Comparison of ENCODE assay signal across 10 mouse cellular contexts in genomic region chr4:41715596-41715995, GRCm38 (mm10). TPM values are rescaled to one million over a fixed set of nuclear protein-coding genes. Genes with fewer than 3 reads are reported as not detected.
A peak's percentile ranks its signal among the peaks of the same experiment; 100 is the strongest.
DNase-seq lines count a peak whose midpoint lies in the region; ATAC-seq and TF ChIP-seq lines count a peak whose summit lies in the region.
"Had no signal": no experiment of that assay in that cellular context is flagged by ENCODE, and none has a peak within 500 bp of the region (broad histone marks: within the 10 kb centered on the region; RNA-seq: fewer than 3 reads in every experiment).

No protein-coding gene starts in this region.

- H3K4me3 ChIP-seq in gastrocnemius, adult 2 months: no peak overlapping the region
- no peak overlapping the region for H3K4me3 ChIP-seq in midbrain, embryonic 11.5 days (ENCODE audit: low read depth, low read length)
- H3K4me3 ChIP-seq in midbrain, embryonic 15.5 days: no peak overlapping the region
- no peak overlapping the region for H3K4me3 ChIP-seq in small intestine, adult 2 months (ENCODE audit: low read depth, low read length)
- H3K4me3 ChIP-seq in hindbrain, embryonic 10.5 days: no peak overlapping the region
- H3K4me3 ChIP-seq: heart, embryonic 13.5 days had no signal

- 88% methylated on average over 5 of the region's 5 CpGs for WGBS in midbrain, embryonic 11.5 days
- 82% methylated on average over 5 of the region's 5 CpGs for WGBS in midbrain, embryonic 15.5 days
- 80% methylated on average over 5 of the region's 5 CpGs for WGBS in small intestine, adult 2 months
- WGBS in hindbrain, embryonic 10.5 days: 83% methylated on average over 5 of the region's 5 CpGs

- ATAC-seq in midbrain, embryonic 11.5 days (ENCODE audit: low FRiP score): no peak
- ATAC-seq in midbrain, embryonic 15.5 days (replicated peaks): no peak

- TF ChIP-seq CTCF in gastrocnemius, adult 2 months (IDR thresholded peaks at IDR 0.05): peak; percentile 64
- peak; percentile 25; the same call in 1 of the 2 replicates for TF ChIP-seq CTCF in small intestine, adult 2 months (IDR thresholded peaks at IDR 0.05; ENCODE audit: extremely low read depth, insufficient read length, insufficient replicate concordance, low read depth, low read length)

- no peak overlapping the region for H3K9ac ChIP-seq in midbrain, embryonic 11.5 days (ENCODE audit: low read length)
- no peak overlapping the region for H3K9ac ChIP-seq in midbrain, embryonic 15.5 days
- H3K9ac ChIP-seq: heart, embryonic 13.5 days had no signal

- peaks cover 22% of the 10 kb centered on the region for H3K4me1 ChIP-seq in midbrain, embryonic 11.5 days (ENCODE audit: control insufficient read depth, insufficient read depth, low read length)
- peaks cover 36% of the 10 kb centered on the region for H3K4me1 ChIP-seq in midbrain, embryonic 15.5 days
- peaks cover 12% of the 10 kb centered on the region for H3K4me1 ChIP-seq in small intestine, adult 2 months (ENCODE audit: control insufficient read depth, insufficient read depth, insufficient read length, low read length)
- peaks cover 48% of the 10 kb centered on the region for H3K4me1 ChIP-seq in hindbrain, embryonic 10.5 days (replicated peaks)

- no peak for DNase-seq in gastrocnemius, adult 2 months
- DNase-seq in gastrocnemius, postnatal 14 days: no peak
- DNase-seq in midbrain, embryonic 11.5 days (ENCODE audit: low spot score, missing footprints): peak; percentile 85
- DNase-seq in brain, adult 2 months (ENCODE audit: low read depth, low spot score): peak; percentile 75
- no peak for DNase-seq in spleen, postnatal 4 days (ENCODE audit: low spot score in 2 of 2)
- DNase-seq in hindbrain, embryonic 10.5 days (ENCODE audit: low spot score): no peak

- H3K4me2 ChIP-seq in midbrain, embryonic 11.5 days: no peak overlapping the region
- no peak overlapping the region for H3K4me2 ChIP-seq in midbrain, embryonic 15.5 days
- H3K4me2 ChIP-seq: heart, embryonic 13.5 days had no signal

- peaks cover 11% of the 10 kb centered on the region; the same call in 1 of the 2 replicates for H3K36me3 ChIP-seq in midbrain, embryonic 11.5 days (ENCODE audit: control insufficient read depth, insufficient read depth, low read length)
- peaks cover 25% of the 10 kb centered on the region; the same call in 1 of the 2 replicates for H3K36me3 ChIP-seq in midbrain, embryonic 15.5 days (replicated peaks)
- H3K36me3 ChIP-seq in small intestine, adult 2 months (ENCODE audit: control insufficient read depth, insufficient read depth, low read length): peaks cover 25% of the 10 kb centered on the region
- peaks cover 76% of the 10 kb centered on the region for H3K36me3 ChIP-seq in hindbrain, embryonic 10.5 days

- no peaks in the 10 kb centered on the region for H3K9me3 ChIP-seq in midbrain, embryonic 11.5 days (ENCODE audit: control insufficient read depth, low read length)
- H3K9me3 ChIP-seq in midbrain, embryonic 15.5 days: no peaks in the 10 kb centered on the region
- H3K9me3 ChIP-seq in hindbrain, embryonic 10.5 days: no peaks in the 10 kb centered on the region
- H3K9me3 ChIP-seq: heart, embryonic 13.5 days had no signal

- no peak for TF ChIP-seq POLR2A in small intestine, adult 2 months (IDR thresholded peaks at IDR 0.05; ENCODE audit: low read depth, low read length)

- H3K27ac ChIP-seq in gastrocnemius, adult 2 months: no peak overlapping the region
- H3K27ac ChIP-seq in midbrain, embryonic 11.5 days (ENCODE audit: low read depth, low read length): no peak overlapping the region
- H3K27ac ChIP-seq in midbrain, embryonic 15.5 days: no peak overlapping the region
- no peak overlapping the region for H3K27ac ChIP-seq in small intestine, adult 2 months (ENCODE audit: insufficient read depth, low read depth, low read length)
- H3K27ac ChIP-seq in hindbrain, embryonic 10.5 days: no peak overlapping the region
- H3K27ac ChIP-seq: heart, embryonic 13.5 days had no signal

- no peaks in the 10 kb centered on the region for H3K27me3 ChIP-seq in midbrain, embryonic 11.5 days (ENCODE audit: control insufficient read depth, insufficient read depth, low read length)
- H3K27me3 ChIP-seq in midbrain, embryonic 15.5 days (replicated peaks): no peaks in the 10 kb centered on the region
- no peaks in the 10 kb centered on the region for H3K27me3 ChIP-seq in small intestine, adult 2 months (ENCODE audit: control insufficient read depth, insufficient read depth, low read length)
- H3K27me3 ChIP-seq in hindbrain, embryonic 10.5 days (ENCODE audit: insufficient read depth, poor library complexity, severe bottlenecking): no peaks in the 10 kb centered on the region
- H3K27me3 ChIP-seq: heart, embryonic 13.5 days had no signal

- intact Hi-C loops in gastrocnemius, adult 2 months (cut with DNase I): no loop called here
- intact Hi-C loops in gastrocnemius, postnatal 14 days (cut with DNase I; ENCODE audit: low total_unique reads): no loop called here

RNA-seq across cellular contexts. Expression of gene Rpp25l, which starts 2.3 kb away (rescaled TPM):
- total RNA-seq in gastrocnemius, adult 2 months (2021): 10 to 100 TPM; 50.1 to 58.4 TPM
- total RNA-seq in gastrocnemius, postnatal 14 days (2021): 10 to 100 TPM; 40.3 to 49.9 TPM
- 69.3 and 85.9 TPM in 2 replicates for polyA plus RNA-seq in midbrain, embryonic 11.5 days (2014; fragmentation: Nextera tagmentation; extraction: Ambion mirVana)
- polyA plus RNA-seq in midbrain, embryonic 15.5 days (2015; fragmentation: Nextera tagmentation; extraction: Ambion mirVana): 59.1 and 64.6 TPM in 2 replicates
- 25.4 and 48.7 TPM in 2 replicates for polyA plus RNA-seq in small intestine, adult 2 months (2012; rRNA removed)
- 89.7 and 96.6 TPM in 2 replicates for polyA plus RNA-seq in hindbrain, embryonic 10.5 days (2016; fragmentation: Nextera tagmentation; extraction: Ambion mirVana)

RNA-seq across cellular contexts. Expression of gene Dctn3, which starts 7.4 kb away (rescaled TPM):
- 10 to 100 TPM; 40.6 to 42.4 TPM for total RNA-seq in gastrocnemius, adult 2 months (2021)
- 10 to 100 TPM; 39.6 to 44.8 TPM for total RNA-seq in gastrocnemius, postnatal 14 days (2021)
- 154 and 155 TPM in 2 replicates for polyA plus RNA-seq in midbrain, embryonic 11.5 days (2014; fragmentation: Nextera tagmentation; extraction: Ambion mirVana)
- polyA plus RNA-seq in midbrain, embryonic 15.5 days (2015; fragmentation: Nextera tagmentation; extraction: Ambion mirVana): 295 and 308 TPM in 2 replicates
- polyA plus RNA-seq in small intestine, adult 2 months (2012; rRNA removed): 35.0 and 69.5 TPM in 2 replicates
- polyA plus RNA-seq in hindbrain, embryonic 10.5 days (2016; fragmentation: Nextera tagmentation; extraction: Ambion mirVana): 171 and 232 TPM in 2 replicates

RNA-seq across cellular contexts. Expression of gene Arid3c, which starts 15.3 kb away (rescaled TPM):
- total RNA-seq in gastrocnemius, adult 2 months (2021): not detected
- not detected for total RNA-seq in gastrocnemius, postnatal 14 days (2021)
- 0.72 and 1.8 TPM in 2 replicates for polyA plus RNA-seq in midbrain, embryonic 11.5 days (2014; fragmentation: Nextera tagmentation; extraction: Ambion mirVana)
- polyA plus RNA-seq in midbrain, embryonic 15.5 days (2015; fragmentation: Nextera tagmentation; extraction: Ambion mirVana): 0.56 and 1.1 TPM in 2 replicates
- polyA plus RNA-seq in small intestine, adult 2 months (2012; rRNA removed): 0.09 TPM in 1 of 2 replicates, not detected in the other
- 0.36 and 0.88 TPM in 2 replicates for polyA plus RNA-seq in hindbrain, embryonic 10.5 days (2016; fragmentation: Nextera tagmentation; extraction: Ambion mirVana)
- polyA plus RNA-seq: heart, embryonic 13.5 days; liver, embryonic 16.5 days had no signal

RNA-seq across cellular contexts. Expression of gene Il11ra1, which starts 15.8 kb away (rescaled TPM):
- 10 to 100 TPM; 33.3 to 73.4 TPM for total RNA-seq in gastrocnemius, adult 2 months (2021)
- total RNA-seq in gastrocnemius, postnatal 14 days (2021): 10 to 100 TPM; 49.3 to 56.9 TPM
- 55.2 and 57.9 TPM in 2 replicates for polyA plus RNA-seq in midbrain, embryonic 11.5 days (2014; fragmentation: Nextera tagmentation; extraction: Ambion mirVana)
- polyA plus RNA-seq in midbrain, embryonic 15.5 days (2015; fragmentation: Nextera tagmentation; extraction: Ambion mirVana): 37.5 and 40.3 TPM in 2 replicates
- polyA plus RNA-seq in small intestine, adult 2 months (2012; rRNA removed): 24.8 and 28.6 TPM in 2 replicates
- polyA plus RNA-seq in hindbrain, embryonic 10.5 days (2016; fragmentation: Nextera tagmentation; extraction: Ambion mirVana): 84.3 and 91.4 TPM in 2 replicates

RNA-seq across cellular contexts. Expression of gene Cntfr, which starts 18.7 kb away (rescaled TPM):
- total RNA-seq in gastrocnemius, adult 2 months (2021): 10 to 100 TPM; 27.3 to 55.3 TPM
- 10 to 100 TPM; 15.3 to 38.0 TPM for total RNA-seq in gastrocnemius, postnatal 14 days (2021)
- 25.7 and 33.8 TPM in 2 replicates for polyA plus RNA-seq in midbrain, embryonic 11.5 days (2014; fragmentation: Nextera tagmentation; extraction: Ambion mirVana)
- 28.1 and 32.2 TPM in 2 replicates for polyA plus RNA-seq in midbrain, embryonic 15.5 days (2015; fragmentation: Nextera tagmentation; extraction: Ambion mirVana)
- 1.7 and 2.0 TPM in 2 replicates for polyA plus RNA-seq in small intestine, adult 2 months (2012; rRNA removed)
- polyA plus RNA-seq in hindbrain, embryonic 10.5 days (2016; fragmentation: Nextera tagmentation; extraction: Ambion mirVana): 29.7 and 51.6 TPM in 2 replicates

Comparison
In these comparisons a context has a peak if more than half of its experiments do, and no peak if none do; other contexts are left out.
1. DNase-seq: peak in midbrain, embryonic 11.5 days (single experiment) and brain, adult 2 months (single experiment); none in gastrocnemius, adult 2 months (single experiment), gastrocnemius, postnatal 14 days (single experiment), spleen, postnatal 4 days (0 of 2) and hindbrain, embryonic 10.5 days (single experiment).